Mouse (Mus musculus) adrenal gland, adult (tissue): ENCODE results near the gene Olfr94.
"Not testable (repeated sequence)": the region's sequence is repeated elsewhere in the genome, so short reads cannot be mapped to it uniquely, and the experiment has no call there.

Experiments
- DNase-seq, 2 experiments: peaks; one replicate each; pipeline ENCODE4 v3.0.0; 2022 to 2023; ENCODE audit warnings: low spot score in 1 of 2; ENCODE audit not compliant: inconsistent age in 2 of 2

The Olfr94 gene

GRCm38 (mm10) chr17:37200894-37201293, at the start of gene Olfr94:
Gene Olfr94 (minus strand): TSS chr17:37200994.
- no peak for DNase-seq

- DNase-seq = peak in 1 of 2 experiments; percentile 69
These were observed 49.8 kb upstream of the Olfr94 start for GRCm38 (mm10) chr17:37250544-37250943.

GRCm38 (mm10) chr17:37249460-37249859, 48.7 kb upstream of the Olfr94 start:
- no peak for DNase-seq

DNA sequence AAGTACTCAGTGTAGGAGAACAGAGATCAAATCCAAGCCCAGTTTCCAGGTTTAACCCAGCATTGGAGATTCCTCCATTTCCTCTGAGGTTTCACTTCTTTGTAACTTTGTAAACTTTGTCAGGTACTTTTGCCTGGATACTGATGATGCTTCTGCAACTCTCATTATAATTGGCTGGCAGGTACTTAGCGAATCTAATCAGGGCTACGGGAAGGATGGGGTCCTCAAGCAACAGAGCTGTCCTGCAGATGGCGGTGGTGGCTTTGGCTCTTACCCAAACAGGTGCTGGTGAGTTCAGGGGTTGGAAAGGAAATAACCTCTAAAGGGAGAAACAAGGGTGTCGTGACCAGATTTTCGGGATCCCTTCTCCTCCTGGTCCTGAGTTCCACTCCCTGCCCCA, 45.9 kb upstream of the Olfr94 start:
- peak; percentile 32 to 86 for DNase-seq

GRCm38 (mm10) chr17:37242198-37242597, 41.4 kb upstream of the Olfr94 start:
- DNase-seq = no peak

DNA sequence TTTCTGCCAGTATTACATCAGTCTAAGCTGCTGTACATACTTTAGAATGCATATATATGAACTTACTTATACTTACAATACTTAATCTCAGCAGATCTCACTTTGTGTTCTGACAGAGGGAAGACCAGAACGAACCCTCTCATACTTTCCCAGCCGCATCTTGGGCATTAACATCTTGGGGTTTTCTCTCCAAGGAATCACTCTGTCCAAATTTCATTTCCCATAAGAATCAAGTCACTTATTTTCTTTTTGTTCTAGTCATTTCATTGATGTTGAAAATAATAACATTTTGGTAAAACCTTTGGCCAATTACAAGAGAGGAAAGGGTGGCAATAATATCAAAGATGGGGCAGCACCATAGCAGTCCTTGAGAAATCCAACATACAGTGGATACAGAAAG, 36.4 kb upstream of the Olfr94 start, which contains the start of gene Olfr97:
Gene Olfr97, minus strand, starts transcription at position 101 of the 400 bp plus-strand sequence.
- DNase-seq = not testable (repeated sequence)

GRCm38 (mm10) chr17:37221879-37222278, 21.1 kb upstream of the Olfr94 start:
- DNase-seq = no peak

DNA sequence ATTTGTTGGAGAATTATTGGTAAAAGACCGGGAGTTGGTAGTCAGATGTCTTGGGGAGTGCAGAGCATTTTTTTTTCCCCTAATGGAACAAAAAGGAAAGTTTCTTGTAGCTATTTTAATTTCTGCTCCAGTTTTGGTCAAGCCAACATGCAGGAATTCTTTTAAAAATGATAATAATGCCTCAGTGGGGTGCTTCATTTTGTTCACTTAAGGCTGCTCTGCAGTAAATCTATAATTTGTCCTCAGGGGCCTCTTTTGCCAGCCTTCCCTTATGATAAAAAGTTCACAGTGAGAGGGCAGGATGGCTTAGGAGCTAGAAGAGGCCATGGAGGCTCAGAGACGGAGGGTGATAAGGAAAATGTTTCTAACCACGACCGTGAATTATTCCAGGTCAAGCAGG, 19.1 kb upstream of the Olfr94 start, which contains the start of gene Olfr96:
Gene Olfr96, plus strand, starts transcription at position 301 of the 400 bp plus-strand sequence.
- DNase-seq = no peak

GRCm38 (mm10) chr17:37218486-37218885, 17.7 kb upstream of the Olfr94 start:
- peak in 1 of 2 experiments; percentile 57 for DNase-seq

DNA sequence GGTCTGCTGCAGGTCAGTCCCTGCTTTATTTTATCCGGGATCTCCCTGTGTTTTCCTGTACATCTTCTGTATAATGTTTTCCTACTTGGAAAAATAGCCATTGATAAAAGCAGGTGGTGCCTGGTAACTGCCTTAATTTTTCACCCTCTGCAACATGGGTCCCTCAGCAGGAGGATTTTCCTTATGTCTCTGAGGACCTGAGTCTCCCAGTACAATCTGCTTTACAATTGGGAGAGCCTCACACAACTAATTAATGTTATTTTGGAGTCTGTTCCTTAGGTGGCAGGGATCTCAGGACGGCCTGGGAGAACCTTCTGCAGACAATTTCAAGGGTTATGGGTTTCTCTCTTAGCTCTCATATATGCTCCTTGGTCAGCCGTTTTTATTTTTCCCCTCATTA, 12.2 kb upstream of the Olfr94 start, which contains the start of gene Olfr95:
Gene Olfr95, minus strand, starts transcription at position 101 of the 400 bp plus-strand sequence.
- no peak for DNase-seq

DNA sequence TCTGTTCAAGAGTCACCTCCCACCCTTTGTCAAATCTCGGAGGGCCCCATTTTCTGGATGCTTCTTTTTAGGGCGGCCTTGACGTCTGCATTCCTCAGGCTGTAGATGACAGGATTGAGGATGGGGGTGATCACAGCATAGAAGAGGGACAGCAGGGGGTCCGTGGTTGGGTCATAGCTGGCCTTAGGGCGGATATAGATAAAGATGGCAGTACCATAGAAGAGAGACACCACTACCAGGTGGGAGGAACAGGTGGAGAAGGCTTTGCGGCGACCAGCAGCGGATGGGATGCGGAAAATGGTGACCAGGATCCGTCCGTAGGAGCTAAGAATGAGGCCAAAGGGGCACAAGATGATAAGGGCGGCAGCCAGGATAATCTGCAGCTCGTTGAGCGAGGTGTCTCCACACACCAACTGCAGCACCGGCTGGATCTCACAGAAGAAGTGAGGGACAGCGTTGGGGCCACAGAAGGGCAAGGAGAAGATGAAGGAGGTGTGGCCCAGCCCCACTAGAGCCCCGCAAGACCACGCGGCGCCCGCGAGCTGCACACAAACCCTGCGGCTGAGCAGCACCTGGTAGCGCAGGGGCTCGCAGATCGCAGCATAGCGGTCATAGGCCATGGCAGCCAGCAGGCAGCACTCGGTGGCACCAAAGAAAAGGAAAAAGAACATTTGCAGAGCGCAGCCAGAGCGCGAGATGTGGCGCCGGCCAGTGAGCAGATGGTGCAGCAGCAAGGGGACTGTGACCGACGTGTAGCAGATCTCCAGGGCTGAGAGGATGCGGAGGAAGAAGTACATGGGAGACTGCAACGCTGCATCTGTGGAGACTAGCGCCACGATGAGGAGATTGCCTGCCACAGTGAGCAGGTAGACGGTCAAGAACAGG, 10.3 kb upstream of the Olfr94 start:
- DNase-seq = peak in 1 of 2 experiments; percentile 22

GRCm38 (mm10) chr17:37203917-37204236, 3.1 kb upstream of the Olfr94 start:
- DNase-seq = no peak

DNA sequence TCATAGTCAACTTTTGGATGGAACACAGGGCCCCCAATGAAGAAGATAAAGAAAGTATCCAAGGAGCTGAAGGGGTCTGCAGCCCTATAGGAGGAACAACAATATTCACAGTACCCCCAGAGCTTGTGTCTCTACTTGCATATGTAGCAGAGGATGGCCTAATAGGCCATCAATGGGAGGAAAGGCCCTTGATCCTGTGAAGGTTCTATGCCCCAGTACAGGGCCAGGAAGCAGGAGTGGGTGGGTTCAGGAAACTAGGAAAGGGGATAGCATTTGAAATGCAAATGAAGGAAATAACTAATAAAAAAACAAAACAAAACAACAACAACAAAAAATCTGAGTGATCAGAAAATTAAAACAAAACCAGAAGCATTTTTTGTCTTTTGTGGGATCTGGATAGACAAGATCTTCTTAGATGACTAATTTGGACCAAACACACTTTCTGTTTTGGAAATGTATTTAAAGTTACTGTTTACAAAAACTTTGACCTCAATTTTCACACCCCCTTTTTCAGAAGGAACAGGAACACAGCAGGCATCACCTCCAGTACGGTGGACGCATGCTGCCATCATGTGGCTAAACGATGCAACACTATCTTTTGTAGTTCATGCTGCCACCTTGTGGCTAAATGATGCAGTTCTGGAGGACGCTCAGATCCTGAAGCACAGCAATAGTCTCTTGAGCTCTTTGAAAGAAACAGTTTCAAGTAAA, 2.6 kb upstream of the Olfr94 start:
- DNase-seq = peak; percentile 73 to 93

DNA sequence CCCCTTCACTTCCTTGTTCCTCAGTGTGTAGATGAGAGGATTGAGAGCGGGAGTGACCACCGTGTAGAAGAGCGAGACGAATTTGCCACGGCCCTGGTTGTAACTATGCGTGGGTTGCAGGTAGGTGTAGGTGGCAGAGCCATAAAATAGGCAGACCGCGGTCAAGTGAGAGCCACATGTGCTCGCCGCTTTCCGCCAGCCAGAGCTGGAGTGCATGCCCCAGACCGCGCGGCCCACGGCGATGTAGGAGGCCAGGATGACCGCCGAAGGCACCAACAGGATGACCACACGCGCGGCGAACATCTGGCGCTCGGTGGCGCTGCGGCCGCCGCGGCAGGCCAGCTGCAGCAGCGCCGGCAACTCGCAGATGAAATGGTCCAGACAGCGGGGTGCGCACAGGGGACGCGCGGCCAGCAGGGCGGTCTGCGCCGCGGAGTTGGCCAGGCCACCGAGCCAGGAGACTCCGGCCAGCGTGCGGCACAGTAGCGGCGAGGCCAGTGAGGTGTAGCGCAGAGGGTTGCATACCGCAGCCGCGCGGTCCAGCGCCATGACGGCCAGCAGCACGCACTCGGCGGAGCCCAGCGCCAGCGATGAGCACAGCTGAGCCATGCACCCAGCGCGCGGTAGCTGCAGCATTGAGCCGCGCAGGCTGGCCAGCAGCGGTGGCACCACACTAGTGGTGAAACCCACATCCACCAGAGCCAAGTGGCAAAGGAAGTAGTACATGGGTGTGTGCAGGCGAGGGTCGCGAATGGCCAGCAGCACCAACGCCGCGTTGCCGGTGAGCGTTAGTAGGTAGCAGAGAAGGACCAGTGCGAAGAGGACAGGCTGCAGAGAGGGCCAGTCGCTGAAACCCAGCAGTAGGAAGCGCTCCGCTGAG, 3.7 kb downstream of the Olfr94 start:
- DNase-seq = peak; percentile 20 to 70

DNA sequence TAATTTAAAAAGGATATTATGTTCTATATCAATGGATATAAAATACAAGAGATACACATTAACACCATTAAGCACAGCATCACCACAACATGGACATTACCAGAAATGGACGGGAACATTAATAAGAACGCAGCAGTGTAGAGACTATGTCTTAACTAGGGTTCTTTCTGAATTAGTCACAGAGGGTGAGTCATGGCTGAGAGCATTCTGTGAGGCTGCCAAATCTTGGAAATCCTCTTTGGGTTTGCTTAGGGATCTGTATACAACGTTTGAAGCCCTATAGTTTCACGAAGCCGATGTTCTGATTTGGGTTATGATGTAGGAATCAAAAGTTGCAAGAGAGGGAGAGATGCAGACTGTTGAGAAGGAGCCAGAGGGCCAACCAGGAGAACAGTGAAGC, 6.0 kb downstream of the Olfr94 start:
- DNase-seq = peak; percentile 33 to 72

DNA sequence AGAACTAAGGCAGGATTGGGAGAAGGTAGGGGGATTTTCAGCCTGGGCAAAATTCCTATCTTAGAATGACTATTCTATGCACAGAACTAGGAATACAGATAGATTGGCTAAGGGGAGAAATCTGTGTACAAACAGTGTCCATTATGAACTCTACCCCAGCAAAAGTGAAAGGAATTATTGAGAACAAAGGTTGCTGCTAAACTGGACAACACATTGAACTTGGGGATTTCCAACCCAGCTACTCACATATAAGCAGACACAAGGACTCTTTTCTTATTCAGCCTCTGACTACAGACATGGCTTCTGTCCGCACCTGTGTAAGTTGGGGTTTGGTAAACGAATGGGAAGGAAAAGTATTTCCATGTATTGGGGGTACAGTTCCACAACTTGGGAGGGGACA, 7.1 kb downstream of the Olfr94 start, which contains the start of gene Ubd:
Gene Ubd, plus strand, starts transcription at position 237 of the 400 bp plus-strand sequence.
- no peak for DNase-seq

GRCm38 (mm10) chr17:37193032-37193431, 7.8 kb downstream of the Olfr94 start:
- DNase-seq = no peak

- peak; percentile 46 to 88 for DNase-seq
These were observed 10.1 kb downstream of the Olfr94 start for GRCm38 (mm10) chr17:37190711-37191110.

DNA sequence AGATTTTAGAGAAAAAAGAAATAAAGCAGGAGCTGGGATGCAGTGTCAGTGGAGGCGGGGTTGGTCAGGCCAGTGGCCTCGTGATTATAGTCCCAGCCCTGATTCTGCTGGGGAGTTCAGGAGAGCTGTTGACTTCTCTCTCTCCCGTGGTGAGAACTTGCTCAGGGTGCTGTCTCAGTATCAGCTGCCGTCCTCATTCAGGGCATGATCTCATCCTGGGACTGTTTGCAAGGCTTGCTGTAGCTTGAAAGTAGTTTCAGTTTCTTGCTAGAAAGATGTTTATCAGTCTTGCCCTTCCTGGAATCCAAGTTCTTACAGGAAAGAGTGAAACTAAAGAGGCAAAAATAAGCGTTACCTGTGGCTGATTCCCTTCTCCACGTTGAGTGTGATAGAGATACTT, 15.3 kb downstream of the Olfr94 start:
- no peak for DNase-seq

DNA sequence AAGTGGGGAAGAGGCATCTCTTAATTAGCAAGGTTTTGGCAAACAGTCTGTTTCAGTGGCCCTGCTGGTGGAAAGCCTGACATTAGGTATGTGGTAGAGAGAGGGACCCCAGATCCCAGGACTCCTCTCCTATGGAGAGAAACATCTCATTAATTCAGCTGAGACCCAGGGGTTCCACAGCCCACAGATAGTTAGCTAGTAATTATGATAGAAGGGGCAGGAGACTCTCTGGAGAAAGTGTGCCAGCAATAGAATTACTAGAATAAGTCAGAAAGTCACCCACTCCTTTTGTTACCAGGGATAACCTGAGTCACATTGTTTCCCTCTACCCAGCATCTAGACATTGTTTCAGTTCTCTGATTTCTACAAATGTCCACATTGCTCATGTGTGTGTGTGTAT, 39.4 kb downstream of the Olfr94 start, which contains the start of gene Olfr93:
Gene Olfr93, minus strand, starts transcription at position 101 of the 400 bp plus-strand sequence.
- DNase-seq = no peak
